Mouse (Mus musculus) bone marrow macrophage, adult 2 months (primary cell): ENCODE measurements around the gene Ddx39. TPM values are rescaled to one million over a fixed set of nuclear protein-coding genes. Genes with fewer than 3 reads are reported as not detected.
A peak's percentile ranks its signal among the peaks of the same experiment; 100 is the strongest.

Source experiments
- H3K27ac ChIP-seq: 2 replicates; pipeline ENCODE4 v1.5.1; 2012; ENCODE audit warnings: low read depth, low read length; ENCODE audit not compliant: insufficient read depth
- H3K4me1 ChIP-seq: 2 replicates; pipeline ENCODE4 v1.6.1; 2012; ENCODE audit warnings: low read length; ENCODE audit not compliant: control insufficient read depth, insufficient read depth
- H3K4me3 ChIP-seq: 2 replicates; pipeline ENCODE4 v1.5.1; 2012; ENCODE audit warnings: mild to moderate bottlenecking, low read length, moderate library complexity; ENCODE audit not compliant: insufficient read depth
- CTCF ChIP-seq: IDR thresholded peaks from 2 replicates; pipeline ENCODE4 v1.5.1; 2012; ENCODE audit warnings: low read depth, mild to moderate bottlenecking, low read length, moderate library complexity
- POLR2A ChIP-seq: IDR thresholded peaks from 2 replicates; pipeline ENCODE4 v1.6.1; 2012; ENCODE audit warnings: mild to moderate bottlenecking, low read depth, low read length, borderline replicate concordance
- polyA plus RNA-seq: library from polyadenylated mRNA; stranded (reverse); fragments of >200 nt; gene quantifications from 2 replicates; pipeline ENCODE4 v1.2.4, GENCODE M21; 2012; ENCODE audit not compliant: missing spikeins, insufficient read depth, insufficient read length

The Ddx39 gene
- polyA plus RNA-seq, 1 experiment = 28.4 TPM

GRCm38 (mm10) chr8:83736681-83737080, 21.7 kb downstream of the Ddx39 start:
- Histone ChIP-seq H3K4me1 (peaks cover 49% of the 10 kb centered on the region), H3K27ac (no peak overlapping the region), H3K4me3 (no peak overlapping the region)
- TF ChIP-seq CTCF (no peak), POLR2A (no peak)

- Histone ChIP-seq H3K4me1 (peaks cover 54% of the 10 kb centered on the region), H3K4me3 (no peak overlapping the region), H3K27ac (peak overlapping the region; percentile 37; the same call in 1 of the 2 replicates)
- TF ChIP-seq CTCF = peak; percentile 16; the same call in 1 of the 2 replicates
- no peak for TF ChIP-seq POLR2A
Observed at GRCm38 (mm10) chr8:83737346-83737745, 22.4 kb downstream of the Ddx39 start.

- H3K27ac ChIP-seq = peak overlapping the region; percentile 37; the same call in 1 of the 2 replicates
- TF ChIP-seq CTCF (no peak), POLR2A (no peak)
- H3K4me1 ChIP-seq = peaks cover 58% of the 10 kb centered on the region
- H3K4me3 ChIP-seq = no peak overlapping the region
Observed at GRCm38 (mm10) chr8:83737852-83738562, 23.0 kb downstream of the Ddx39 start.

- Histone ChIP-seq H3K4me1 (peaks cover 52% of the 10 kb centered on the region), H3K27ac (no peak overlapping the region), H3K4me3 (no peak overlapping the region)
- TF ChIP-seq CTCF = no peak
- TF ChIP-seq POLR2A = no peak
Observed at GRCm38 (mm10) chr8:83738949-83739710, 24.2 kb downstream of the Ddx39 start.

GRCm38 (mm10) chr8:83739711-83740468, 24.9 kb downstream of the Ddx39 start:
- TF ChIP-seq POLR2A (no peak), CTCF (no peak)
- Histone ChIP-seq H3K4me1 (peaks cover 52% of the 10 kb centered on the region), H3K4me3 (no peak overlapping the region), H3K27ac (no peak overlapping the region)

- TF ChIP-seq CTCF = no peak
- no peak for TF ChIP-seq POLR2A
- H3K4me3 ChIP-seq = peak overlapping the region; percentile 53
- H3K4me1 ChIP-seq = peaks cover 52% of the 10 kb centered on the region
- H3K27ac ChIP-seq = no peak overlapping the region
Observed at GRCm38 (mm10) chr8:83740586-83740975, 25.6 kb downstream of the Ddx39 start.

- Histone ChIP-seq H3K4me3 (peak within 1 kb of the TSS; percentile 53), H3K4me1 (peaks cover 52% of the 10 kb centered on the region), H3K27ac (peak within 1 kb of the TSS; percentile 48)
- TF ChIP-seq POLR2A = no peak
- no peak for TF ChIP-seq CTCF
Observed at GRCm38 (mm10) chr8:83740976-83741741, 26.2 kb downstream of the Ddx39 start, which contains the start of gene Adgre5. Gene Adgre5, minus strand, starts transcription at chr8:83741326.

- peak overlapping the region; percentile 53; the same call in 1 of the 2 replicates for H3K4me3 ChIP-seq
- peak overlapping the region; percentile 52 for H3K27ac ChIP-seq
- no peak for TF ChIP-seq POLR2A
- TF ChIP-seq CTCF = no peak
- peaks cover 49% of the 10 kb centered on the region for H3K4me1 ChIP-seq
Observed at GRCm38 (mm10) chr8:83741849-83742655, 27.1 kb downstream of the Ddx39 start.
